Mouse (Mus musculus) midbrain, embryonic 15.5 days (tissue): ENCODE data around the gene Dnah7a. TPM values are rescaled to one million over a fixed set of nuclear protein-coding genes. Genes with fewer than 3 reads are reported as not detected.
"Not testable (repeated sequence)": the region's sequence is repeated elsewhere in the genome, so short reads cannot be mapped to it uniquely, and the experiment has no call there.

Experiments
- ATAC-seq: fragments of 200-750 bp; cut with Nextera tagmentation; replicated peaks from 2 replicates; pipeline ENCODE4 v1.8.0; 2017; ENCODE audit warnings: moderate TSS enrichment
- H3K27ac ChIP-seq: fragments of 300-500 bp; sonication (generic); 2 replicates; pipeline ENCODE4 v1.5.1; 2015; ENCODE audit warnings: mild to moderate bottlenecking, inconsistent platforms
- H3K27me3 ChIP-seq: fragments of 300-500 bp; sonication (generic); replicated peaks from 2 replicates; pipeline ENCODE4 v1.6.1; 2015; ENCODE audit warnings: inconsistent platforms
- H3K36me3 ChIP-seq: fragments of 300-500 bp; sonication (generic); replicated peaks from 2 replicates; pipeline ENCODE4 v1.6.1; 2015; ENCODE audit warnings: inconsistent platforms
- H3K4me1 ChIP-seq: fragments of 300-500 bp; sonication (generic); 2 replicates; pipeline ENCODE4 v1.6.1; 2015; ENCODE audit warnings: inconsistent platforms
- H3K4me2 ChIP-seq: fragments of 300-500 bp; sonication (generic); 2 replicates; pipeline ENCODE4 v1.6.1; 2015; ENCODE audit warnings: inconsistent platforms, mild to moderate bottlenecking, moderate library complexity
- H3K4me3 ChIP-seq: fragments of 300-500 bp; sonication (generic); 2 replicates; pipeline ENCODE4 v1.5.1; 2015; ENCODE audit warnings: mild to moderate bottlenecking, inconsistent platforms
- H3K9ac ChIP-seq: fragments of 300-500 bp; sonication (generic); 2 replicates; pipeline ENCODE4 v1.6.1; 2015; ENCODE audit warnings: mild to moderate bottlenecking, inconsistent platforms
- H3K9me3 ChIP-seq: fragments of 300-500 bp; sonication (generic); 2 replicates; pipeline ENCODE4 v1.6.1; 2016; ENCODE audit warnings: inconsistent platforms
- WGBS: fragments of 180-500 bp; shearing (Covaris S2); methylation state at CpG from one replicate; pipeline ENCODE4 v1.1.7; 2015; ENCODE audit warnings: mixed read lengths; 5-methylcytosine and 5-hydroxymethylcytosine counted together
- polyA plus RNA-seq: library from polyadenylated mRNA; unstranded; fragments of >200 nt; fragmentation: Nextera tagmentation; extraction: Ambion mirVana; gene quantifications from 2 replicates; pipeline ENCODE4 v1.2.1, GENCODE M21; 2015

Dnah7a gene
- polyA plus RNA-seq, 1 experiment from 2014 or later: 12.5 TPM

DNA sequence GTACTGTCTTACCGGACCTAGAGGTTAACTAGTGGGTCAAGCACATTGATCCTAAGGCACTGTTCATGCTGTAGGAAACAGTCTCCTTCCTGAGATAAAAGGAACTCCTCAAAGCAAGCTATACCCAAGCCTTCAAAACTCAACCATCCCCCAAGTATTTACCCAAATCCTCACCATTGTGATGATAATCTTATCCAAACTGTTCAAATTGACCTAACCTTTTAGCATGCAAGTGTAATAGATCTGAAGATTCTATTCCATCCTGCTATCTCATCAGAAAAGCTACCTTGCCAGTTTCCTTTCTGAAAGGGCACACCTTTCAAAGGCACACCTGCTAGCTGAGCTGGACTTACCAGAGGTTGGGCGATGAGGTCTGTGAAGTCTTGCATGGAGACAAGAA, 70.9 kb downstream of the Dnah7a start:
- not testable (repeated sequence) for H3K4me1 ChIP-seq, H3K36me3 ChIP-seq, H3K9ac ChIP-seq, H3K4me2 ChIP-seq, H3K27me3 ChIP-seq, H3K27ac ChIP-seq, H3K4me3 ChIP-seq, H3K9me3 ChIP-seq, ATAC-seq
- 59% methylated on average over 2 of the region's 2 CpGs for WGBS

- H3K4me3 ChIP-seq, H3K9ac ChIP-seq, H3K4me2 ChIP-seq, H3K9me3 ChIP-seq, H3K27me3 ChIP-seq, ATAC-seq, H3K27ac ChIP-seq, H3K36me3 ChIP-seq, H3K4me1 ChIP-seq: not testable (repeated sequence)
Observed at GRCm38 (mm10) chr1:53632040-53632439, 74.5 kb downstream of the Dnah7a start.

- H3K27ac ChIP-seq: no peak overlapping the region
- H3K4me2 ChIP-seq: no peak overlapping the region
- H3K9ac ChIP-seq: no peak overlapping the region
- no peak for ATAC-seq
- 36% methylated on average over 6 of the region's 6 CpGs for WGBS
- no peaks in the 10 kb centered on the region for H3K36me3 ChIP-seq
- no peaks in the 10 kb centered on the region for H3K4me1 ChIP-seq
- H3K4me3 ChIP-seq: no peak overlapping the region
- no peaks in the 10 kb centered on the region for H3K27me3 ChIP-seq
- no peaks in the 10 kb centered on the region for H3K9me3 ChIP-seq
Observed at GRCm38 (mm10) chr1:53630011-53630410, 76.6 kb downstream of the Dnah7a start.

GRCm38 (mm10) chr1:53613486-53613885, 93.1 kb downstream of the Dnah7a start:
- H3K27ac ChIP-seq: no peak overlapping the region
- ATAC-seq: no peak
- H3K36me3 ChIP-seq: no peaks in the 10 kb centered on the region
- H3K9ac ChIP-seq: no peak overlapping the region
- H3K4me2 ChIP-seq: no peak overlapping the region
- no peaks in the 10 kb centered on the region for H3K9me3 ChIP-seq
- H3K4me3 ChIP-seq: no peak overlapping the region
- H3K4me1 ChIP-seq: no peaks in the 10 kb centered on the region
- no peaks in the 10 kb centered on the region for H3K27me3 ChIP-seq
- 91% methylated on average over 16 of the region's 16 CpGs for WGBS

DNA sequence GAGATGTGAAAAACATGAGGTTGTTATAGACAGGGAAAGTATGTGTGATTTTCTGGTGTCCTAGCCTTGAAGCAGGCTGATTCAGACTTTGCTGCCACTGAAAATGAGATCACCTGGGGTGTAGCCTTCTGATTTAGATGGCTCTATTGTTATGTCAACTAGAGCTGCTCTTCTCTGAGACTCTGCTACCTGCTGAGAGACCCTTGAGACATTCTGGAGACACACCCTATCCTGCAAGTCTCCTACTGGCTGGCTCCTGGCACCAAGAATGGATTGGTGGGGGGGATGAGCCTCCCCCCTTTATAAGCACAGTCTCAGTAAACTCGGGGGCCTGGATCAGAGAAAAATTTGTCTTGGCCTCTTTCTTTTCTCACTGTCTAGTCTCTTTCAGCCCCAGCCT, 125.3 kb downstream of the Dnah7a start:
- not testable (repeated sequence) for H3K4me1 ChIP-seq, H3K36me3 ChIP-seq, H3K27me3 ChIP-seq, H3K4me2 ChIP-seq, H3K27ac ChIP-seq, H3K9ac ChIP-seq, H3K9me3 ChIP-seq, H3K4me3 ChIP-seq
- WGBS: 0% methylated on average over 1 of the region's 1 CpGs
- ATAC-seq: peak; percentile 30; the same call in 1 of the 2 replicates

- H3K27ac ChIP-seq, H3K9me3 ChIP-seq, H3K36me3 ChIP-seq, ATAC-seq, H3K27me3 ChIP-seq, H3K4me1 ChIP-seq, H3K4me2 ChIP-seq, H3K4me3 ChIP-seq, H3K9ac ChIP-seq: not testable (repeated sequence)
- 87% methylated on average over 3 of the region's 3 CpGs for WGBS
Observed at GRCm38 (mm10) chr1:53557918-53558317, 148.7 kb downstream of the Dnah7a start.

DNA sequence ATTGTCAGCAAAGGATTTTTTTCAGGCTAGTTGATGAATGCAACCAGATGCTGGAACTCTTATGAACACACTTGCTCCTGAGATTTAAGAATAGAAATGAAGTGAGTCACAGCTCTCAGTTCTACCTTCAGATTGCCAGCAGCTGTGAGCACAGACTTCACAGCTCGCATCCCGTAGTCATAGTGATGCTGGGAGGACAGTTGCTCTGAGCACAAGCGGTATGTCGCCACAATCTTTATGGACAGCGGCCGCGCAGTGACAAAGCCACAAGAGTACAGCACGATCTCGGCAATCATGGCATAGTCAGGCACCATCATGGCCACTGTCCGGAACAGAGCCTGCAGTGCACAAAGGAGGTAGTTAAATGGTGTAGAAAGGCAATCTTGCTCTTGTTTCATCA, 159.6 kb downstream of the Dnah7a start:
- not testable (repeated sequence) for H3K4me1 ChIP-seq, H3K4me3 ChIP-seq, H3K9me3 ChIP-seq, H3K27ac ChIP-seq, H3K36me3 ChIP-seq, H3K27me3 ChIP-seq, H3K9ac ChIP-seq, ATAC-seq, H3K4me2 ChIP-seq
- WGBS: 91% methylated on average over 10 of the region's 10 CpGs

DNA sequence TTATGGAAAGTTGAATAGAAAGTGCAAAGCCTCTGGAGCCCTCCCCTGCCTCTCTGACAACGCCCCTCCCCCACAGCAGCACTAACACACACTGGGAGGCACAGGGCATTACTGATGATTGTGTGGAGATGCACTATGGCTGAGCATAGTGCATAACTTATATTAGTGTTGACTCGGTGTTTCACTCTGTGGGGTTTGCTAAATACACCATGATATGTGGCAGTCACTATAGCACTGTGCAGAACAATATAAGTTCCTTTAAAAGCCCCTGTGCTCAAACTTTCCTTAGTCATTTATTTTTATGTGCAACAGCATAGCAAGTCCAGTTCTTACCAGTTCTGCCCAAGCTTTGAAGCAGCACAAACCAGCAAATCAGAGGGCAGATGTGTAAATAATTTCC, 168.2 kb downstream of the Dnah7a start:
- H3K27me3 ChIP-seq, H3K36me3 ChIP-seq, ATAC-seq, H3K27ac ChIP-seq, H3K4me3 ChIP-seq, H3K9ac ChIP-seq, H3K9me3 ChIP-seq, H3K4me1 ChIP-seq, H3K4me2 ChIP-seq: not testable (repeated sequence)
- 78% methylated on average over 2 of the region's 2 CpGs for WGBS

DNA sequence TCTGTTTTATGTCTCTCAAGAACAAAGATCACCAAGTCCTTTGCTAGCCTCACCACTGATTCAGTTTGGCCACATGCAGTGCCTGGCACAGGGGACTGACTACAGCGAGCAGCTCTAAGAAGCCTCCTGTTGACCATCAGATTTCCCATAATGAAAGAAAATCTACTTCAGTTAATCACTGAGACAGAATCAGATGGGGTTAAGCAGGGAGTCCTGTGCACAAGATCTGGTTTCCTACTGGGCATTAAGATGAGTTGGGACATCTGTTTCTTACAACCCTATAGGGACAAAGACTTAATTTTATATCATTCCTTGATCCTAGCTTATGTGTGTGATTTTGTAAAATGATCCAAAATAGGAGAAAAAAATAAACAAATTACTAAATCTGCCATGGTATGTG, 171.8 kb downstream of the Dnah7a start:
- H3K9ac ChIP-seq, H3K9me3 ChIP-seq, H3K4me2 ChIP-seq, H3K4me3 ChIP-seq, ATAC-seq, H3K27me3 ChIP-seq, H3K36me3 ChIP-seq, H3K27ac ChIP-seq, H3K4me1 ChIP-seq: not testable (repeated sequence)
- WGBS: 73% methylated on average over 1 of the region's 1 CpGs

DNA sequence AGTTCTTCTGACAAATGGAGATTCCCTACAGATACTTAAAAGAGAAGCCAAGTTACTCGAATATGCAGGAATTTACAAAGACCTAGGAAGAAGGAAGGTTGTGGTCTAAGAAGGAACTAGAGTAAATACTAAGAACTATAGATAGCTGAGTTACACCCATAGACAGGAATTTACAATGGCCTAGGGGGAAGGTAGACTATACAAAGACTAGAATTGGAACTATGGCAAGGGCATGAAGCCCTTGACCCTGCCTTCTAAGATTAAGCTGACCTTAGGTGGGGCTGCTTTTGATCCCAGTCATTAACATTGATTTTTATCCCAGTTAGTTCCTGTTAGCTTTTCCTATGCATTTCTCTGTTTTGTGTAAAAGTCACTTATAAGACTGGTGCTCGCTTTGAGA, 180.6 kb downstream of the Dnah7a start:
- H3K36me3 ChIP-seq, H3K4me1 ChIP-seq, ATAC-seq, H3K9ac ChIP-seq, H3K27me3 ChIP-seq, H3K9me3 ChIP-seq, H3K4me2 ChIP-seq, H3K4me3 ChIP-seq, H3K27ac ChIP-seq: not testable (repeated sequence)
- WGBS: 87% methylated on average over 2 of the region's 2 CpGs

DNA sequence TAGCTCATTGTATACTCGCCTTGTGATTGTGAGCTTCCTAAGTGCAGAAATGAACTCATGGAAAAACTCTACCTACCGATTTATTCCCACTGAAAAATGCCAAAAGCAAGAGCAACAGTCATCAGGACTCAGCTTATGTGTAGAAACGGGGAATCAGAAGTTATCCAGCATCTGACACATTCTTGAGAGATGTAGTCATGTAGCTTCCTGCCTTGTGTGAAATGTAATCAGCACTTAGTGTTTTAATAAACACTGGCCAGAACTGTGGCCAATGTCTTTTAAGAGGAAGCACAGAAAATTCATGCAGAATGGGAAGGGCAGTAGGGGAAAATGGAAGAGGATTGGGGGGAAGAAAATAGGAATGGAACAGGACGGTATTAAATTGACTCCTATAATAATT, 232.9 kb downstream of the Dnah7a start:
- H3K36me3 ChIP-seq: no peaks in the 10 kb centered on the region
- no peaks in the 10 kb centered on the region for H3K9me3 ChIP-seq
- no peak overlapping the region for H3K9ac ChIP-seq
- no peak for ATAC-seq
- no peak overlapping the region for H3K4me2 ChIP-seq
- 87% methylated on average over 4 of the region's 4 CpGs for WGBS
- no peak overlapping the region for H3K27ac ChIP-seq
- H3K4me1 ChIP-seq: no peaks in the 10 kb centered on the region
- no peaks in the 10 kb centered on the region for H3K27me3 ChIP-seq
- no peak overlapping the region for H3K4me3 ChIP-seq

- H3K27me3 ChIP-seq, H3K4me1 ChIP-seq, H3K4me3 ChIP-seq, H3K36me3 ChIP-seq, H3K27ac ChIP-seq, H3K9me3 ChIP-seq, ATAC-seq, H3K9ac ChIP-seq, H3K4me2 ChIP-seq: not testable (repeated sequence)
- 75% methylated on average over 1 of the region's 1 CpGs for WGBS
Observed at GRCm38 (mm10) chr1:53472084-53472483, 234.5 kb downstream of the Dnah7a start.

GRCm38 (mm10) chr1:53467325-53467670, 239.3 kb downstream of the Dnah7a start:
- Histone ChIP-seq H3K4me2 (no peak overlapping the region), H3K4me1 (no peaks in the 10 kb centered on the region), H3K4me3 (no peak overlapping the region), H3K9me3 (no peaks in the 10 kb centered on the region), H3K27ac (no peak overlapping the region), H3K27me3 (no peaks in the 10 kb centered on the region), H3K36me3 (no peaks in the 10 kb centered on the region), H3K9ac (no peak overlapping the region)
- no peak for ATAC-seq
- WGBS: 79% methylated on average over 2 of the region's 2 CpGs
